Mouse (Mus musculus) myocyte (in vitro differentiated cells): ENCODE data around the gene Bik.
A peak's percentile ranks its signal among the peaks of the same experiment; 100 is the strongest.

Source experiments
- CEBPB ChIP-seq: IDR thresholded peaks from 2 replicates; pipeline ENCODE4 v1.6.1; 2011; ENCODE audit warnings: mild to moderate bottlenecking, moderate library complexity; ENCODE audit not compliant: poor library complexity, insufficient read depth, severe bottlenecking
- E2F4 ChIP-seq: IDR thresholded peaks from one replicate; pipeline ENCODE4 v1.6.1; 2011; ENCODE audit warnings: mild to moderate bottlenecking, control low read depth, moderate library complexity; ENCODE audit not compliant: insufficient read depth
- MAX ChIP-seq: IDR thresholded peaks from one replicate; pipeline ENCODE4 v1.6.1; 2011; ENCODE audit warnings: low read depth, mild to moderate bottlenecking, control low read depth
- MYOD1 ChIP-seq, 3 experiments: IDR thresholded peaks; one replicate each; pipeline ENCODE4 v1.6.1; 2011; ENCODE audit warnings: control low read depth in 2 of 3, low read depth in 2 of 3, mild to moderate bottlenecking in 2 of 3, moderate library complexity in 1 of 3; ENCODE audit not compliant: insufficient read length in 2 of 3, control insufficient read depth in 1 of 3
- MYOG ChIP-seq, 3 experiments: IDR thresholded peaks; one replicate each; pipeline ENCODE4 v1.6.1; 2011; ENCODE audit warnings: control low read depth in 2 of 3, low read depth in 2 of 3, mild to moderate bottlenecking in 2 of 3; ENCODE audit not compliant: insufficient read length in 2 of 3, control insufficient read depth in 1 of 3, insufficient read depth in 1 of 3
- POLR2A ChIP-seq: IDR thresholded peaks from one replicate; pipeline ENCODE4 v1.6.1; 2011; ENCODE audit warnings: low read depth, mild to moderate bottlenecking, control low read depth, moderate library complexity; ENCODE audit not compliant: insufficient read length
- POLR2AphosphoS2 ChIP-seq: IDR thresholded peaks from one replicate; pipeline ENCODE4 v1.6.1; 2011; ENCODE audit warnings: low read depth, control low read depth; ENCODE audit not compliant: insufficient read length
- SRF ChIP-seq: IDR thresholded peaks from one replicate; pipeline ENCODE4 v1.6.1; 2011; ENCODE audit warnings: low read depth; ENCODE audit not compliant: control insufficient read depth, insufficient read length
- TCF3 ChIP-seq: IDR thresholded peaks from one replicate; pipeline ENCODE4 v1.6.1; 2011; ENCODE audit warnings: low read depth, control low read depth; ENCODE audit not compliant: insufficient read length
- USF1 ChIP-seq: IDR thresholded peaks from one replicate; pipeline ENCODE4 v1.6.1; 2011; ENCODE audit warnings: low read depth, mild to moderate bottlenecking, control low read depth, moderate library complexity

DNA sequence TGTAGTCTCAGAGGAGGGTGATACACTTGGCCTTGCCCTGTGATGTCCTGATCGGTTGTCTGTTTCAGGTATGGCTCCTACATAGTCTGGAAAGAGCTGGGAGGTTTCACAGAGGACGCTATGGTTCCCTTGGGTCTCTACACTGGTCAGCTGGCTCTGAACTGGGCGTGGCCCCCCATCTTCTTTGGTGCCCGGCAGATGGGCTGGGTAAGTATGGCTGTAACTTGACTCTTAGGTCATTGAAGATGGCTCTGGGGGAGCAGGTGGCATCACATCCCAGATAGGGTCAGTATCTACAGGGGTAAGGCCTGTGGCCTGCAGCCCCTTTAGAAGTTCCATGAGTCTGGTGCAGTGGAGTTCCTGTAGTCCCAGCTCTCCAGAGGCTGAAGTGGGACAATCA lies 45.5 kb downstream of the Bik start:
- TF ChIP-seq POLR2A (no peak), E2F4 (no peak), CEBPB (no peak), POLR2AphosphoS2 (no peak), MAX (no peak), MYOD1 (IDR thresholded peaks at IDR 0.05; ENCODE audit: control insufficient read depth in 1 of 3, insufficient read length in 2 of 3, low read depth in 2 of 3) (peak; percentile 22 to 90 (median 72)), TCF3 (peak; percentile 9), MYOG (IDR thresholded peaks at IDR 0.05; ENCODE audit: control insufficient read depth in 1 of 3, insufficient read depth in 1 of 3, insufficient read length in 2 of 3, low read depth in 2 of 3) (peak; percentile 59 to 90 (median 61)), USF1 (no peak), SRF (no peak)
